Mouse (Mus musculus) megakaryocyte, embryonic 14.5 days (primary cell): ENCODE measurements around the gene Wrap53. TPM values are rescaled to one million over a fixed set of nuclear protein-coding genes. Genes with fewer than 3 reads are reported as not detected.

Source experiments
- H3K27me3 ChIP-seq: replicated peaks from 2 replicates; pipeline ENCODE3; 2012; ENCODE audit warnings: inconsistent platforms
- H3K36me3 ChIP-seq: replicated peaks from 2 replicates; pipeline ENCODE3; 2012; ENCODE audit warnings: low read length, inconsistent platforms, mixed read lengths
- H3K4me1 ChIP-seq: 2 replicates; pipeline ENCODE4 v1.6.1; 2012; ENCODE audit warnings: inconsistent platforms
- H3K4me3 ChIP-seq: replicated peaks from 2 replicates; pipeline ENCODE3; 2012; ENCODE audit warnings: moderate library complexity, mild to moderate bottlenecking, inconsistent platforms
- H3K9me3 ChIP-seq: 2 replicates; pipeline ENCODE4 v1.6.1; 2012; ENCODE audit warnings: inconsistent platforms
- FLI1 ChIP-seq: IDR thresholded peaks from 2 replicates; pipeline ENCODE4 v1.6.1; 2012; ENCODE audit warnings: low read length, inconsistent platforms, mixed read lengths
- GATA1 ChIP-seq: IDR thresholded peaks from 3 replicates; pipeline ENCODE4 v1.6.1; 2012; ENCODE audit warnings: mixed read lengths, low read length, inconsistent platforms, borderline replicate concordance
- polyA plus RNA-seq: library from polyadenylated mRNA; stranded (reverse); fragments of >175 nt; gene quantifications from 2 replicates; pipeline ENCODE4 v1.2.3, GENCODE M21; 2012; ENCODE audit warnings: low replicate concordance; ENCODE audit not compliant: insufficient read depth

Wrap53 gene
- polyA plus RNA-seq, 1 experiment = 19.7 TPM

GRCm38 (mm10) chr11:69519976-69520375 is 60.1 kb downstream of the Wrap53 start:
- Histone ChIP-seq H3K9me3 (no peaks in the 10 kb centered on the region), H3K4me1 (peaks cover 24% of the 10 kb centered on the region), H3K4me3 (no peak overlapping the region), H3K27me3 (peaks cover 77% of the 10 kb centered on the region), H3K36me3 (no peaks in the 10 kb centered on the region)
- no peak for TF ChIP-seq FLI1
- TF ChIP-seq GATA1 = no peak

GRCm38 (mm10) chr11:69516661-69517060 is 63.4 kb downstream of the Wrap53 start:
- Histone ChIP-seq H3K27me3 (peaks cover 85% of the 10 kb centered on the region), H3K9me3 (no peaks in the 10 kb centered on the region), H3K4me3 (no peak overlapping the region), H3K36me3 (no peaks in the 10 kb centered on the region), H3K4me1 (peaks cover 23% of the 10 kb centered on the region)
- no peak for TF ChIP-seq GATA1
- TF ChIP-seq FLI1 = no peak

- Histone ChIP-seq H3K9me3 (no peaks in the 10 kb centered on the region), H3K27me3 (peaks cover 82% of the 10 kb centered on the region), H3K4me1 (peaks cover 19% of the 10 kb centered on the region), H3K4me3 (no peak overlapping the region), H3K36me3 (no peaks in the 10 kb centered on the region)
- TF ChIP-seq FLI1 (no peak), GATA1 (no peak)
These were observed 63.9 kb downstream of the Wrap53 start for GRCm38 (mm10) chr11:69516151-69516640.

- TF ChIP-seq FLI1 (no peak), GATA1 (no peak)
- no peaks in the 10 kb centered on the region for H3K9me3 ChIP-seq
- H3K4me1 ChIP-seq = peaks cover 6% of the 10 kb centered on the region; the same call in 1 of the 2 replicates
- H3K27me3 ChIP-seq = peaks cover 72% of the 10 kb centered on the region
- no peaks in the 10 kb centered on the region for H3K36me3 ChIP-seq
- H3K4me3 ChIP-seq = no peak overlapping the region
These were observed 66.2 kb downstream of the Wrap53 start for GRCm38 (mm10) chr11:69513840-69514239.

Other genes with a start within 250 kb of the Wrap53 start
- gene Rnf227, start 239.8 kb downstream of the Wrap53 start, polyA plus RNA-seq = not detected in 2 replicates
- gene Chd3, start 210.8 kb downstream of the Wrap53 start, polyA plus RNA-seq = 14.5 and 29.7 TPM in 2 replicates
- 33.8 and 159 TPM in 2 replicates for gene Naa38, start 184.8 kb downstream of the Wrap53 start, polyA plus RNA-seq
- gene Cyb5d1, start 184.6 kb downstream of the Wrap53 start, polyA plus RNA-seq = 0.25 and 2.4 TPM in 2 replicates
- gene Tmem88, start 182.0 kb downstream of the Wrap53 start, polyA plus RNA-seq = 0.35 TPM in 1 of 2 replicates, not detected in the other
- 44.5 and 45.4 TPM in 2 replicates for gene Kdm6b, start 166.6 kb downstream of the Wrap53 start, polyA plus RNA-seq
- gene Dnah2, start 31.1 kb downstream of the Wrap53 start, polyA plus RNA-seq = 0.95 TPM in 1 of 2 replicates, not detected in the other
- 0.51 and 2.1 TPM in 2 replicates for gene Efnb3, start 20.1 kb downstream of the Wrap53 start, polyA plus RNA-seq
- gene Trp53, start 104 bp upstream of the Wrap53 start, polyA plus RNA-seq = 53.2 and 68.6 TPM in 2 replicates
- 2.8 and 4.2 TPM in 2 replicates for gene Atp1b2, start 25.7 kb upstream of the Wrap53 start, polyA plus RNA-seq
- gene Shbg, start 37.6 kb upstream of the Wrap53 start, polyA plus RNA-seq = not detected in 2 replicates
- not detected in 2 replicates for gene Sat2, start 41.8 kb upstream of the Wrap53 start, polyA plus RNA-seq
- gene Fxr2, start 52.7 kb upstream of the Wrap53 start, polyA plus RNA-seq = 65.7 and 84.9 TPM in 2 replicates
- gene Sox15, start 75.1 kb upstream of the Wrap53 start, polyA plus RNA-seq = not detected in 2 replicates
- gene Mpdu1, start 82.4 kb upstream of the Wrap53 start, polyA plus RNA-seq = 16.2 and 31.6 TPM in 2 replicates
- 8.7 and 128 TPM in 2 replicates for gene Cd68, start 85.9 kb upstream of the Wrap53 start, polyA plus RNA-seq
- 144 and 601 TPM in 2 replicates for gene Eif4a1, start 92.2 kb upstream of the Wrap53 start, polyA plus RNA-seq
- 54.1 and 94.8 TPM in 2 replicates for gene Senp3, start 101.8 kb upstream of the Wrap53 start, polyA plus RNA-seq
- gene Tnfsf13, start 105.5 kb upstream of the Wrap53 start, polyA plus RNA-seq = 0.56 TPM in 1 of 2 replicates, not detected in the other
- gene Tnfsf12, start 115.6 kb upstream of the Wrap53 start, polyA plus RNA-seq = 5.3 and 13.1 TPM in 2 replicates
- 2.0 and 2.5 TPM in 2 replicates for gene Tnfsfm13, start 115.8 kb upstream of the Wrap53 start, polyA plus RNA-seq
- 36.5 and 129 TPM in 2 replicates for gene Polr2a, start 178.4 kb upstream of the Wrap53 start, polyA plus RNA-seq
- gene Slc35g3, start 181.7 kb upstream of the Wrap53 start, polyA plus RNA-seq = not detected in 2 replicates
- 1.9 and 3.9 TPM in 2 replicates for gene Zbtb4, start 185.7 kb upstream of the Wrap53 start, polyA plus RNA-seq
- not detected in 2 replicates for gene Chrnb1, start 215.7 kb upstream of the Wrap53 start, polyA plus RNA-seq
- 0.64 TPM in 1 of 2 replicates, not detected in the other for gene Fgf11, start 221.6 kb upstream of the Wrap53 start, polyA plus RNA-seq
- gene Tmem102, start 225.4 kb upstream of the Wrap53 start, polyA plus RNA-seq = not detected in 2 replicates
- not detected in 2 replicates for gene Gm39566, start 235.0 kb upstream of the Wrap53 start, polyA plus RNA-seq
- not detected in 2 replicates for gene Spem2, start 238.2 kb upstream of the Wrap53 start, polyA plus RNA-seq
- not detected in 2 replicates for gene Spem1, start 241.9 kb upstream of the Wrap53 start, polyA plus RNA-seq